Mouse (Mus musculus): ENCODE data around the gene Med12. TPM values are rescaled to one million over a fixed set of nuclear protein-coding genes. Genes with fewer than 3 reads are reported as not detected.
"Not testable (repeated sequence)": the region's sequence is repeated elsewhere in the genome, so short reads cannot be mapped to it uniquely, and the experiment has no call there.

Gene Med12
- polyA plus RNA-seq, 1 experiment from 2014 or later = 51.5 TPM

GRCm38 (mm10) chrX:101319775-101320174 is 45.9 kb downstream of the Med12 start:
- H3K4me1 ChIP-seq (ENCODE audit: control insufficient read depth, insufficient read depth, low read length) = no peaks in the 10 kb centered on the region
- no peaks in the 10 kb centered on the region for H3K27me3 ChIP-seq (ENCODE audit: control insufficient read depth, insufficient read depth, low read length)
- no peak overlapping the region for H3K27ac ChIP-seq (ENCODE audit: low read depth, low read length)
- 87% methylated on average over 12 of the region's 12 CpGs for WGBS
- no peak for ATAC-seq (ENCODE audit: low FRiP score, low TSS enrichment)
- H3K9me3 ChIP-seq (ENCODE audit: control insufficient read depth, low read length) = no peaks in the 10 kb centered on the region
- H3K4me3 ChIP-seq (ENCODE audit: low read length) = no peak overlapping the region
- H3K36me3 ChIP-seq (ENCODE audit: control insufficient read depth, insufficient read depth, low read length) = no peaks in the 10 kb centered on the region
- no peak overlapping the region for H3K4me2 ChIP-seq (replicated peaks; ENCODE audit: low read depth, low read length)
- H3K9ac ChIP-seq (ENCODE audit: low read depth, low read length) = no peak overlapping the region

GRCm38 (mm10) chrX:101325989-101326899 is 52.4 kb downstream of the Med12 start:
- H3K4me1 ChIP-seq (ENCODE audit: control insufficient read depth, insufficient read depth, low read length) = no peaks in the 10 kb centered on the region
- H3K4me3 ChIP-seq (ENCODE audit: low read length) = no peak overlapping the region
- no peak overlapping the region for H3K9ac ChIP-seq (ENCODE audit: low read depth, low read length)
- H3K36me3 ChIP-seq (ENCODE audit: control insufficient read depth, insufficient read depth, low read length) = no peaks in the 10 kb centered on the region
- no peaks in the 10 kb centered on the region for H3K9me3 ChIP-seq (ENCODE audit: control insufficient read depth, low read length)
- no peaks in the 10 kb centered on the region; the same call in 1 of the 2 replicates for H3K27me3 ChIP-seq (ENCODE audit: control insufficient read depth, insufficient read depth, low read length)
- no peak for ATAC-seq (ENCODE audit: low FRiP score, low TSS enrichment)
- H3K27ac ChIP-seq (ENCODE audit: low read depth, low read length) = no peak overlapping the region
- 64% methylated on average over 8 of the region's 8 CpGs for WGBS
- no peak overlapping the region for H3K4me2 ChIP-seq (replicated peaks; ENCODE audit: low read depth, low read length)

- Histone ChIP-seq H3K4me1 (ENCODE audit: control insufficient read depth, insufficient read depth, low read length) (no peaks in the 10 kb centered on the region), H3K27ac (ENCODE audit: low read depth, low read length) (peak overlapping the region; percentile 37; the same call in 1 of the 2 replicates), H3K4me3 (ENCODE audit: low read length) (no peak overlapping the region), H3K9me3 (ENCODE audit: control insufficient read depth, low read length) (no peaks in the 10 kb centered on the region), H3K9ac (ENCODE audit: low read depth, low read length) (no peak overlapping the region; the same call in 1 of the 2 replicates), H3K4me2 (replicated peaks; ENCODE audit: low read depth, low read length) (no peak overlapping the region), H3K27me3 (ENCODE audit: control insufficient read depth, insufficient read depth, low read length) (no peaks in the 10 kb centered on the region; the same call in 1 of the 2 replicates), H3K36me3 (ENCODE audit: control insufficient read depth, insufficient read depth, low read length) (no peaks in the 10 kb centered on the region)
- ATAC-seq (ENCODE audit: low FRiP score, low TSS enrichment) = no peak
- 43% methylated on average over 10 of the region's 10 CpGs for WGBS
These were observed 55.7 kb downstream of the Med12 start for GRCm38 (mm10) chrX:101329372-101330028.

GRCm38 (mm10) chrX:101332031-101332374 is 58.2 kb downstream of the Med12 start:
- Histone ChIP-seq H3K9me3 (ENCODE audit: control insufficient read depth, low read length) (no peaks in the 10 kb centered on the region), H3K36me3 (ENCODE audit: control insufficient read depth, insufficient read depth, low read length) (no peaks in the 10 kb centered on the region), H3K4me3 (ENCODE audit: low read length) (peak overlapping the region; percentile 27), H3K4me2 (replicated peaks; ENCODE audit: low read depth, low read length) (peak overlapping the region; percentile 29), H3K27me3 (ENCODE audit: control insufficient read depth, insufficient read depth, low read length) (no peaks in the 10 kb centered on the region; the same call in 1 of the 2 replicates), H3K27ac (ENCODE audit: low read depth, low read length) (peak overlapping the region; percentile 90; the same call in 1 of the 2 replicates), H3K4me1 (ENCODE audit: control insufficient read depth, insufficient read depth, low read length) (no peaks in the 10 kb centered on the region), H3K9ac (ENCODE audit: low read depth, low read length) (peak overlapping the region; percentile 50; the same call in 1 of the 2 replicates)
- WGBS = 44% methylated on average over 9 of the region's 9 CpGs
- peak; percentile 47 for ATAC-seq (ENCODE audit: low FRiP score, low TSS enrichment)

- Histone ChIP-seq H3K4me1 (ENCODE audit: control insufficient read depth, insufficient read depth, low read length) (no peaks in the 10 kb centered on the region), H3K27ac (ENCODE audit: low read depth, low read length) (peak overlapping the region; percentile 90; the same call in 1 of the 2 replicates), H3K4me2 (replicated peaks; ENCODE audit: low read depth, low read length) (peak overlapping the region; percentile 45), H3K9me3 (ENCODE audit: control insufficient read depth, low read length) (no peaks in the 10 kb centered on the region), H3K4me3 (ENCODE audit: low read length) (peak overlapping the region; percentile 34), H3K36me3 (ENCODE audit: control insufficient read depth, insufficient read depth, low read length) (no peaks in the 10 kb centered on the region), H3K9ac (ENCODE audit: low read depth, low read length) (peak overlapping the region; percentile 51; the same call in 1 of the 2 replicates), H3K27me3 (ENCODE audit: control insufficient read depth, insufficient read depth, low read length) (no peaks in the 10 kb centered on the region; the same call in 1 of the 2 replicates)
- ATAC-seq (ENCODE audit: low FRiP score, low TSS enrichment) = peak; percentile 97
- 23% methylated on average over 45 of the region's 49 CpGs for WGBS
These were observed 58.8 kb downstream of the Med12 start for GRCm38 (mm10) chrX:101332375-101333211.

- no peak overlapping the region for H3K9ac ChIP-seq (ENCODE audit: low read depth, low read length)
- no peaks in the 10 kb centered on the region; the same call in 1 of the 2 replicates for H3K27me3 ChIP-seq (ENCODE audit: control insufficient read depth, insufficient read depth, low read length)
- H3K4me2 ChIP-seq (replicated peaks; ENCODE audit: low read depth, low read length) = no peak overlapping the region
- H3K36me3 ChIP-seq (ENCODE audit: control insufficient read depth, insufficient read depth, low read length) = no peaks in the 10 kb centered on the region
- no peak for ATAC-seq (ENCODE audit: low FRiP score, low TSS enrichment)
- H3K27ac ChIP-seq (ENCODE audit: low read depth, low read length) = no peak overlapping the region
- 85% methylated on average over 5 of the region's 5 CpGs for WGBS
- H3K9me3 ChIP-seq (ENCODE audit: control insufficient read depth, low read length) = no peaks in the 10 kb centered on the region
- H3K4me1 ChIP-seq (ENCODE audit: control insufficient read depth, insufficient read depth, low read length) = no peaks in the 10 kb centered on the region
- no peak overlapping the region for H3K4me3 ChIP-seq (ENCODE audit: low read length)
These were observed 60.8 kb downstream of the Med12 start for GRCm38 (mm10) chrX:101334606-101335005.

- Histone ChIP-seq H3K27ac (ENCODE audit: low read depth, low read length) (no peak overlapping the region), H3K4me1 (ENCODE audit: control insufficient read depth, insufficient read depth, low read length) (no peaks in the 10 kb centered on the region), H3K4me3 (ENCODE audit: low read length) (no peak overlapping the region), H3K9me3 (ENCODE audit: control insufficient read depth, low read length) (no peaks in the 10 kb centered on the region), H3K36me3 (ENCODE audit: control insufficient read depth, insufficient read depth, low read length) (no peaks in the 10 kb centered on the region), H3K4me2 (replicated peaks; ENCODE audit: low read depth, low read length) (no peak overlapping the region), H3K27me3 (ENCODE audit: control insufficient read depth, insufficient read depth, low read length) (no peaks in the 10 kb centered on the region), H3K9ac (ENCODE audit: low read depth, low read length) (no peak overlapping the region)
- no peak for ATAC-seq (ENCODE audit: low FRiP score, low TSS enrichment)
- WGBS = 54% methylated on average over 4 of the region's 4 CpGs
These were observed 64.8 kb downstream of the Med12 start for GRCm38 (mm10) chrX:101338666-101339065.

GRCm38 (mm10) chrX:101342837-101343236 is 69.0 kb downstream of the Med12 start:
- H3K9ac ChIP-seq (ENCODE audit: low read depth, low read length); H3K27me3 ChIP-seq (ENCODE audit: control insufficient read depth, insufficient read depth, low read length); H3K4me1 ChIP-seq (ENCODE audit: control insufficient read depth, insufficient read depth, low read length); H3K27ac ChIP-seq (ENCODE audit: low read depth, low read length); H3K9me3 ChIP-seq (ENCODE audit: control insufficient read depth, low read length); H3K4me2 ChIP-seq (replicated peaks; ENCODE audit: low read depth, low read length); ATAC-seq (ENCODE audit: low FRiP score, low TSS enrichment); H3K4me3 ChIP-seq (ENCODE audit: low read length); H3K36me3 ChIP-seq (ENCODE audit: control insufficient read depth, insufficient read depth, low read length): not testable (repeated sequence)
- WGBS = 71% methylated on average over 2 of the region's 2 CpGs

All from kidney, embryonic 14.5 days (tissue).